8 mouse cellular contexts compared by ENCODE assay signal in the genomic region with DNA sequence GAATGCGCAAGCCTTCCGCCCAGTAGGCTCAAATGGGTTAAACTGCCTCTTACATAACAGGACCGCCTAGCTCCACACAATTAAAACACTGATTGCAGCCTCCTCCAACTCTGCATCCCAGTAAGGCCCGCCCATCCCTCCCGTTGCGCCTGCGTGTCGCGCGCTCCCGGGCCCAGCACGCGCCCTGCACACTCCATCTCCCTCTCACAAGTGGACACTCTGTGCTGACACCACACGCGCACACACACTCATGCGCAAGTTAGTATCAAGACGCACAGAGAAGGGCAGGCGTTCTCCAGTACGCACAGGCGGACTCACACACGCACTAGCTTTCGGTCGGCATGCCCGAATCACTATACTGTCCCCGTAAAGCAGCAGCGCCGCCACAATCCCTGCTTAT. TPM values are rescaled to one million over a fixed set of nuclear protein-coding genes. Genes with fewer than 3 reads are reported as not detected.
DNase-seq lines count a peak whose midpoint lies in the region; TF ChIP-seq lines count a peak whose summit lies in the region.

No protein-coding gene starts in this region.

- H3K4me3 ChIP-seq in cerebellum, adult 2 months (replicated peaks; ENCODE audit: insufficient read depth, low read depth, low read length): peak overlapping the region; percentile 79
- peak overlapping the region; percentile 51 for H3K4me3 ChIP-seq in lung, adult 2 months (replicated peaks; ENCODE audit: extremely low read depth, low read depth, low read length)

- peak overlapping the region; percentile 97 for H3K27ac ChIP-seq in cerebellum, adult 2 months (ENCODE audit: insufficient read depth, low read length)

- peak; percentile 67 for DNase-seq in 3T3-L1 (ENCODE audit: low read depth, low spot score)
- DNase-seq in cerebellum, adult 2 months: peak; percentile 92 to 96
- peak; percentile 71 for DNase-seq in forelimb bud, embryonic 11.5 days (ENCODE audit: low read depth, low spot score)
- peak; percentile 52 to 59 for DNase-seq in heart, postnatal 36 days
- peak; percentile 91 for DNase-seq in layer of hippocampus, adult 8-10 months (ENCODE audit: low spot score in 2 of 2)
- DNase-seq in lung, adult 2 months: peak; percentile 7
- DNase-seq in ovary, postnatal 14 days (ENCODE audit: low spot score): peak; percentile 42
- no peak for DNase-seq in thymus, postnatal 0 days (ENCODE audit: low spot score)

- intact Hi-C loops in heart, postnatal 36 days (cut with DNase I): no loop called here

- no peaks in the 10 kb centered on the region for H3K27me3 ChIP-seq in cerebellum, adult 2 months (ENCODE audit: control insufficient read depth, insufficient read depth, low read length)

- TF ChIP-seq CTCF in cerebellum, adult 2 months (IDR thresholded peaks at IDR 0.05; ENCODE audit: borderline replicate concordance, insufficient read depth, low read depth, low read length): no peak
- TF ChIP-seq CTCF in lung, adult 2 months (IDR thresholded peaks at IDR 0.05; ENCODE audit: insufficient read depth, low read length): no peak

- TF ChIP-seq POLR2A in cerebellum, adult 2 months (IDR thresholded peaks at IDR 0.05; ENCODE audit: borderline replicate concordance, insufficient read depth, low read length): peak; percentile 100
- peak; percentile 86; the same call in 1 of the 2 replicates for TF ChIP-seq POLR2A in lung, adult 2 months (IDR thresholded peaks at IDR 0.05; ENCODE audit: borderline replicate concordance, extremely low read depth, low read depth, low read length)

- H3K4me1 ChIP-seq in cerebellum, adult 2 months (ENCODE audit: control insufficient read depth, insufficient read depth, low read length): peaks cover 5% of the 10 kb centered on the region
- no peaks in the 10 kb centered on the region for H3K4me1 ChIP-seq in lung, adult 2 months (ENCODE audit: control insufficient read depth, insufficient read depth, low read length)

- 0% methylated on average over 27 of the region's 27 CpGs for WGBS in cerebellum, adult 2 months
- under 1% methylated on average over 27 of the region's 27 CpGs for WGBS in lung, adult 2 months

RNA-seq across cellular contexts. Expression of gene Negr1, which starts 0.8 kb away (rescaled TPM):
- polyA plus RNA-seq in cerebellum, adult 2 months (2012; rRNA removed): 83.3 and 92.0 TPM in 2 replicates
- 1 to 10 TPM in 1 of 2 experiments, under 1 TPM in 1; 0.84 to 1.2 TPM for total RNA-seq in heart, postnatal 36 days (2021)
- total RNA-seq in layer of hippocampus, adult 8-10 months (2022): 100 to 1,000 TPM; 104 to 148 (median 114) TPM
- polyA plus RNA-seq in lung, adult 2 months (2012; rRNA removed): 1.3 and 1.5 TPM in 2 replicates
- polyA plus RNA-seq in thymus, postnatal 0 days (2015; fragmentation: Nextera tagmentation; extraction: Ambion mirVana): 0.26 TPM in 1 of 2 replicates, not detected in the other

Comparison
In these comparisons a context has a peak if more than half of its experiments do, and no peak if none do; other contexts are left out.
1. RNA of gene Negr1, which starts 0.8 kb away (polyA plus RNA-seq): 83.3 to 92.0 TPM in cerebellum, adult 2 months; 1.3 to 1.5 TPM in lung, adult 2 months and 0.26 TPM in thymus, postnatal 0 days; every median in the first group is over 10 times any median in the second.